Mouse (Mus musculus) erythroblast, embryonic 14.5 days (primary cell): ENCODE results near the gene Ch25h. TPM values are rescaled to one million over a fixed set of nuclear protein-coding genes. Genes with fewer than 3 reads are reported as not detected.

Experiments used
- H3K27me3 ChIP-seq: 2 replicates; pipeline ENCODE4 v1.6.1; 2012; ENCODE audit warnings: inconsistent platforms; ENCODE audit not compliant: control insufficient read depth
- H3K36me3 ChIP-seq: 2 replicates; pipeline ENCODE4 v1.6.1; 2012; ENCODE audit warnings: mild to moderate bottlenecking, inconsistent platforms; ENCODE audit not compliant: control insufficient read depth
- H3K4me1 ChIP-seq: 2 replicates; pipeline ENCODE4 v1.6.1; 2012; ENCODE audit warnings: inconsistent platforms; ENCODE audit not compliant: control insufficient read depth
- H3K4me3 ChIP-seq: replicated peaks from 2 replicates; pipeline ENCODE3; 2012; ENCODE audit warnings: moderate library complexity, mild to moderate bottlenecking, inconsistent platforms
- H3K9me3 ChIP-seq: 2 replicates; pipeline ENCODE4 v1.6.1; 2012; ENCODE audit warnings: low read length, inconsistent platforms, mixed read lengths; ENCODE audit not compliant: control insufficient read depth
- GATA1 ChIP-seq: IDR thresholded peaks from 2 replicates; pipeline ENCODE4 v1.6.1; 2012; ENCODE audit warnings: low read length, inconsistent platforms, mixed read lengths
- TAL1 ChIP-seq: IDR thresholded peaks from 3 replicates; pipeline ENCODE4 v1.6.1; 2012; ENCODE audit warnings: low read length, inconsistent platforms, mixed read lengths
- polyA plus RNA-seq: library from polyadenylated mRNA; stranded (reverse); fragments of >175 nt; gene quantifications from 2 replicates; pipeline ENCODE4 v1.2.3, GENCODE M21; 2012

The Ch25h gene
- polyA plus RNA-seq, 1 experiment: not detected

- H3K36me3 ChIP-seq: peaks cover 6% of the 10 kb centered on the region; the same call in 1 of the 2 replicates
- TF ChIP-seq TAL1: no peak
- H3K4me1 ChIP-seq: 0 out of 2 replicates have a peak, but pooled peaks cover 2% of the 10 kb centered on the region
- H3K27me3 ChIP-seq: no peaks in the 10 kb centered on the region
- H3K4me3 ChIP-seq: no peak overlapping the region
- no peaks in the 10 kb centered on the region for H3K9me3 ChIP-seq
Observed at GRCm38 (mm10) chr19:34517812-34518594, 43.0 kb upstream of the Ch25h start.

GRCm38 (mm10) chr19:34517197-34517596 lies 42.2 kb upstream of the Ch25h start:
- Histone ChIP-seq H3K4me1 (0 out of 2 replicates have a peak, but pooled peaks cover 2% of the 10 kb centered on the region), H3K36me3 (peaks cover 6% of the 10 kb centered on the region; the same call in 1 of the 2 replicates), H3K27me3 (no peaks in the 10 kb centered on the region), H3K4me3 (no peak overlapping the region), H3K9me3 (no peaks in the 10 kb centered on the region)
- TF ChIP-seq GATA1: no peak
- TF ChIP-seq TAL1: no peak

GRCm38 (mm10) chr19:34516346-34516745 lies 41.4 kb upstream of the Ch25h start:
- H3K36me3 ChIP-seq: peaks cover 3% of the 10 kb centered on the region; the same call in 1 of the 2 replicates
- H3K4me3 ChIP-seq: no peak overlapping the region
- H3K9me3 ChIP-seq: no peaks in the 10 kb centered on the region
- TF ChIP-seq GATA1: no peak
- no peaks in the 10 kb centered on the region for H3K4me1 ChIP-seq
- no peaks in the 10 kb centered on the region for H3K27me3 ChIP-seq

- no peaks in the 10 kb centered on the region for H3K4me1 ChIP-seq
- no peaks in the 10 kb centered on the region for H3K27me3 ChIP-seq
- H3K36me3 ChIP-seq: peaks cover 3% of the 10 kb centered on the region; the same call in 1 of the 2 replicates
- no peak overlapping the region for H3K4me3 ChIP-seq
- no peaks in the 10 kb centered on the region for H3K9me3 ChIP-seq
- TF ChIP-seq TAL1: no peak
- TF ChIP-seq GATA1: no peak
Observed at GRCm38 (mm10) chr19:34515681-34516080, 40.7 kb upstream of the Ch25h start.

GRCm38 (mm10) chr19:34511528-34511927 lies 36.6 kb upstream of the Ch25h start:
- no peak for TF ChIP-seq TAL1
- no peak for TF ChIP-seq GATA1
- Histone ChIP-seq H3K4me1 (no peaks in the 10 kb centered on the region), H3K27me3 (no peaks in the 10 kb centered on the region), H3K9me3 (no peaks in the 10 kb centered on the region), H3K36me3 (peaks cover 3% of the 10 kb centered on the region; the same call in 1 of the 2 replicates), H3K4me3 (no peak overlapping the region)

- no peaks in the 10 kb centered on the region for H3K27me3 ChIP-seq
- H3K9me3 ChIP-seq: no peaks in the 10 kb centered on the region
- no peaks in the 10 kb centered on the region for H3K4me1 ChIP-seq
- TF ChIP-seq GATA1 (no peak), TAL1 (no peak)
- no peak overlapping the region for H3K4me3 ChIP-seq
- H3K36me3 ChIP-seq: peaks cover 5% of the 10 kb centered on the region; the same call in 1 of the 2 replicates
Observed at GRCm38 (mm10) chr19:34510717-34511116, 35.8 kb upstream of the Ch25h start.

- TF ChIP-seq GATA1 (no peak), TAL1 (no peak)
- H3K36me3 ChIP-seq: peaks cover 5% of the 10 kb centered on the region; the same call in 1 of the 2 replicates
- H3K4me3 ChIP-seq: no peak overlapping the region
- H3K4me1 ChIP-seq: no peaks in the 10 kb centered on the region
- no peaks in the 10 kb centered on the region for H3K27me3 ChIP-seq
- H3K9me3 ChIP-seq: no peaks in the 10 kb centered on the region
Observed at GRCm38 (mm10) chr19:34505161-34505721, 30.3 kb upstream of the Ch25h start.

GRCm38 (mm10) chr19:34500763-34501162 lies 25.8 kb upstream of the Ch25h start:
- no peaks in the 10 kb centered on the region for H3K27me3 ChIP-seq
- peaks cover 2% of the 10 kb centered on the region; the same call in 1 of the 2 replicates for H3K36me3 ChIP-seq
- H3K9me3 ChIP-seq: no peaks in the 10 kb centered on the region
- H3K4me1 ChIP-seq: no peaks in the 10 kb centered on the region
- H3K4me3 ChIP-seq: no peak overlapping the region
- no peak for TF ChIP-seq GATA1
- no peak for TF ChIP-seq TAL1

- TF ChIP-seq TAL1 (no peak), GATA1 (no peak)
Observed at GRCm38 (mm10) chr19:34496353-34496752, 21.4 kb upstream of the Ch25h start.

More at GRCm38 (mm10) chr19:34496353-34496752, 21.4 kb upstream of the Ch25h start:
- H3K4me3 ChIP-seq: no peak overlapping the region
- H3K9me3 ChIP-seq: no peaks in the 10 kb centered on the region
- H3K36me3 ChIP-seq: peaks cover 8% of the 10 kb centered on the region; the same call in 1 of the 2 replicates
- no peaks in the 10 kb centered on the region for H3K4me1 ChIP-seq
- H3K27me3 ChIP-seq: no peaks in the 10 kb centered on the region
